Mouse (Mus musculus): ENCODE measurements around the gene Cyp4a10. TPM values are rescaled to one million over a fixed set of nuclear protein-coding genes. Genes with fewer than 3 reads are reported as not detected.
A peak's percentile ranks its signal among the peaks of the same experiment; 100 is the strongest.

The Cyp4a10 gene
- total RNA-seq, 1 experiment from 2014 or later, result not detected

GRCm38 (mm10) chr4:115575255-115575654 lies 57.2 kb downstream of the Cyp4a10 start:
- no peak for ATAC-seq (replicated peaks in 1 of 2; ENCODE audit: insufficient read depth in 1 of 2, low FRiP score in 2 of 2, low TSS enrichment in 1 of 2, low read depth in 1 of 2, poor library complexity in 2 of 2, severe bottlenecking in 2 of 2)

- ATAC-seq (replicated peaks in 1 of 2; ENCODE audit: insufficient read depth in 1 of 2, low FRiP score in 2 of 2, low TSS enrichment in 1 of 2, low read depth in 1 of 2, poor library complexity in 2 of 2, severe bottlenecking in 2 of 2), result no peak
These were observed 57.7 kb downstream of the Cyp4a10 start for GRCm38 (mm10) chr4:115575776-115576175.

GRCm38 (mm10) chr4:115583036-115583435 lies 65.0 kb downstream of the Cyp4a10 start:
- peak; percentile 49 to 51; a peak in 3 of 4 replicates for ATAC-seq (replicated peaks in 1 of 2; ENCODE audit: insufficient read depth in 1 of 2, low FRiP score in 2 of 2, low TSS enrichment in 1 of 2, low read depth in 1 of 2, poor library complexity in 2 of 2, severe bottlenecking in 2 of 2)

Other genes starting within 250 kb of the Cyp4a10 start
- not detected in 2 replicates for gene Cyp4a12a, start 219.2 kb upstream of the Cyp4a10 start, total RNA-seq (2017)
- not detected in 2 replicates for gene Cyp4a12b, start 106.6 kb upstream of the Cyp4a10 start, total RNA-seq (2017)
- not detected in 2 replicates for gene Cyp4a30b, start 65.7 kb upstream of the Cyp4a10 start, total RNA-seq (2017)
- not detected in 2 replicates for gene Cyp4a14, start 22.1 kb upstream of the Cyp4a10 start, total RNA-seq (2017)
- not detected in 2 replicates for gene Cyp4a31, start 45.4 kb downstream of the Cyp4a10 start, total RNA-seq (2017)
- not detected in 2 replicates for gene Cyp4a32, start 82.7 kb downstream of the Cyp4a10 start, total RNA-seq (2017)
- gene Cyp4b1, start 129.5 kb downstream of the Cyp4a10 start, total RNA-seq (2017), result 0.94 and 1.2 TPM in 2 replicates
- 62.3 and 65.2 TPM in 2 replicates for gene Efcab14, start 219.5 kb downstream of the Cyp4a10 start, total RNA-seq (2017)